Mouse (Mus musculus) neural tube, embryonic 10.5 days (tissue): ENCODE data around the gene Cdr2l.
A peak's percentile ranks its signal among the peaks of the same experiment; 100 is the strongest.
"Not testable (repeated sequence)": the region's sequence is repeated elsewhere in the genome, so short reads cannot be mapped to it uniquely, and the experiment has no call there.

Experiments
- DNase-seq: peaks from one replicate; pipeline ENCODE4 v3.0.0-alpha.2; 2017; ENCODE audit warnings: low spot score; ENCODE audit errors: extremely low spot score

Gene Cdr2l

GRCm38 (mm10) chr11:115370368-115370767 lies 11.3 kb upstream of the Cdr2l start:
- no peak for DNase-seq

GRCm38 (mm10) chr11:115371354-115371753 lies 10.4 kb upstream of the Cdr2l start:
- no peak for DNase-seq

DNA sequence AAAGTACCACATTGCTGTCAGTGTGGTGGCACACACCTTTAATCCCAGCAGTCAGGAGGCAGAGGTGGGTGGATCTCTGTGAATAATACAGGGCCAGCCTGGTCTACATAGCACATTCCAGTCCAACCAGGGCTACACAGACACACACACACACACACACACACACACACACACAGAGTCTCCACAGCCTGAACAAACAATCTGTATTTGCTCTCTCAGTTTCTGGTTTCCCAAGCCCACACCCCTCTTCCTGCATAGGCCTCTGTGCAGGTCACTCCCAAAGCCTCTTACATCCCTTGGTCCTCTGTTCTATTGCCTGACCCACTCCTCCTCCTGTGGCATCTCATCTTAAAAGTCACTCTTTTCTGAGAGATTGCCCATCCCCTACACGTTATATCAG lies 9.7 kb upstream of the Cdr2l start:
- no peak for DNase-seq

GRCm38 (mm10) chr11:115372737-115373136 lies 9.0 kb upstream of the Cdr2l start:
- no peak for DNase-seq

DNA sequence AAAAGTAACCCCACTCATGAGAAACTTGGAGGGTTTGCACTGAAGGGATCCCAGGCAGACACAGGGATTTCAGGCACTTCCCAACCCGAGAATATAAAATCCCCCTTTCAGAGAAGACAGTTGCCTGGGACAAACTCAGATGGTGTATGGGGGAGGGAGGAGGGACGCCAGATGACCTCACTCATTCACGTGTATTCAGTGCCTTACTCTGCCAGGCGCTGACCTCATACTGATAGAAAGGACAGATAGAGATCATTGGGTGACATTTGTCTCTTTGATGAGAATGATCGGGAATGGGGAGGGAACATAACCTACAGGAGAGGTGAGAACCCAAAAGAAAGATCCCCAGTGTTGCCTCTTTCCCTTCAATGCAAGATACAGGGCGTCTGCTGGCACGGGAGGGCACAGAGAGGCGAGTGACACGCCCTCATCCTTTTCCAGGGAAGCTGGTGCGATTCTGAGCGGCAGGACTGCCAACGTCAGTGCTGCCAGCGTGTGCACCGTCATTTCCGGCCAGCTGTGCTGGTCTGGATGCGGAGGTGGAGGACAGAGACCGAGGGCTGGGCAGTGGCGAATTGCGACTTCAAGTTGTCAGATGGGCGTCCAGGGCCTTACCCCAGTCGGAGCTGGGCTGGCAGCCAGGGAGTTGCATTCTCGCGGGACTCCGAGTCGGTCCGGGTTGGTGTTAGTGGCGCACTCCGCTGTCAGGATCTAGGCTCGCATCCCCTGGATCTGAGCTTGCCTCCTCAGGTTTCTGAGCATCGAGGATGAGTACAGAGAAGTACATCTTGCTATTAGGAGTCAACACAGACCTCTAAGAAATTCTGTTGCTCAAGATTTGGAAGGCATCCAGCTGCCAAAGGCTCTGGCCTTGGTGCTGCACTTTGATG lies 7.7 kb upstream of the Cdr2l start:
- peak; percentile 39 for DNase-seq

- DNase-seq, result no peak
Observed at GRCm38 (mm10) chr11:115374695-115375425, 6.9 kb upstream of the Cdr2l start.

- DNase-seq, result no peak
Observed at GRCm38 (mm10) chr11:115376722-115377121, 5.0 kb upstream of the Cdr2l start.

- no peak for DNase-seq
Observed at GRCm38 (mm10) chr11:115377254-115377653, 4.5 kb upstream of the Cdr2l start.

DNA sequence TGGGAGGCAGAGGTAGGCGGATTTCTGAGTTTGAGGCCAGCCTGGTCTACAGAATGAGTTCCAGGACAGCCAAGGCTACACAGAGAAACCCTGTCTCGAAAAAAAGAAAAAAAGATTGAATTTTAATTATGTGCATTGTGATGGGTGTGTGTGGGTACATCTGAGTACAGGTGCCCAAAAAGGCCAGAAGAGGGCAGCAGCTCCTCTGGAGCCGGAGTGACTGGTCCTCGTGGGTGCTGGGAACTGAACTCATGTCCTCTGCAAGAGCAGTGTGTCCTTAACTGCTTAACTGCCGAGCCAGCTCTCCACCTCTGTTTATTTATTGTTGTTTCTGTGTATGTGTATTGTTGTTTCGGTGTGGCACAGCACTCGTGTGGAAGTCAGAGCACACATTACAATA lies 3.9 kb upstream of the Cdr2l start:
- no peak for DNase-seq

DNA sequence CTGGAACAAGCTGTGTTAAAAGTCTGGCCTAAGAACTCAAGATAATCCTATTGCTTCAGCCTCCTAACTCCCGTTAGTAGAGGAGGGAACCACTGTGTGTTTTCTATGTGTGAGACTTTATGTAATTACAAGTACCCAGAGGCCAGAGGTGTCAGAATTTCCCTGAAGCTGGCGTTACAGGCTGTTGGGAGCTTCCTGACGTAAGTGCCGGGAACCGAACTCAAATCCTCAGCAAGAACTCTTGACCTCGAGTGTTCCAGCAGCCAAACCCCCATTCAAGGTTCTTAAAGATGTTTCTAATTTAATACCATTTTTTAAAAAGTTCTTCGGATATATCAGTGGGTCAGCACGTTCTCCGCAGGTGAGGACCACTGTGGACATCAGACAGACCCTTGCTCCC lies 440 bp upstream of the Cdr2l start:
- DNase-seq, result no peak

DNA sequence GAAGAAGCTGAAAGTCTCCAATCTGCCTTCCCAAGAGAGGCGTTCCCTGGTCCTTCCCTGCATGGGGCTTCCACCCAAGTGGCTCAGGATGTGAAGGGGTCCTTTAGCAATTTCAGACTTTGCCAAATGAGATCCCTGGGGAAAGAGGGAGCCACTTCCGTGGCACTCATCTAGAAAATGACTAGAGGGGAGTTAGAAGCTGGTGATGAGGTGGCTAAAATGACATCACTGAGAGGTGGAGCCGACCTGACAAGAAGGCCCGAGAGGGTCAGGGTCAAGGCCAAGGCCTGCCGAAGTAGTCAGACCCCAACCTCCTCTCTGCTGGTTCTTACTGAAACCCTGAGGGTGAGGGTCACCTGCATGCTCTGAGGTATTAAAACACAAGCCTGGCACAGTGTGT lies 1.2 kb downstream of the Cdr2l start:
- DNase-seq, result no peak

DNA sequence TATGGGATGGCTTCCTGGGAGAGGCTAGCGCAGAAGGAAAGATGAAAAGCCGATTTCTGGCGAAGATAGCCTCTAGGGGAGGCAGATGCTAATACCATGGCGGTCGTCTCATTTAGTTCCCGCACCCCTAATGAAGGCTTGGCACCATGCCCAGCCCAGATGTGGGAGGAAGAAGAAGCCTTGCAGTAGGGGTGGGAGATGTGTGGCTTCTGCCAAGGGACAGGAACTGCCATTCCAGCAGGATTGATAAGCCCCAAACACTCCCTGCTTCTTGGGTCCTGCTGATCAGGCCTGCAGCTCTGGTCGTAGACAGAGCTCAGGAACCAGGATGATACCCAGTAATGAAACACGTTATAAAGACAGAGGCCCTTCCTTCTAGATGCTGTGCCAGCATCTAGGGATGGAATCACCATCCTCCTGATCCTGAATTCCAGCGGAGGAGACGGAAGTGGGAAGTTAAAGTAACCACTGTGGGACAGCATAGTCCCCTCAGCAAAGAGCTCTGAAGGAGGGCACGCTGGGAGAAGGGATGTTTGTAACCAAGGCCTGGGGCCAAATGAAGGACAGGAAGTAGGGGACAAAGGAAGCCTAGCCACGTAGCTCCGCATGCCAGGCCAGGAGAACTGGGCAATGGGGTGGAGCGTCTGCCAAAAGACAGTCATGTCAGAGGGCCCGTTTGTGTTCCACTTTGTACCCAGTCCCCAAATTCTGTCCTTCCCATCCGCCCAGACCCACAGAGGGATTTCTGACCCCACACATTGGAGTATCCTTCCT lies 2.2 kb downstream of the Cdr2l start:
- no peak for DNase-seq

- DNase-seq, result no peak
Observed at GRCm38 (mm10) chr11:115384587-115384986, 2.9 kb downstream of the Cdr2l start.

- DNase-seq, result not testable (repeated sequence)
Observed at GRCm38 (mm10) chr11:115386859-115387258, 5.1 kb downstream of the Cdr2l start.

- DNase-seq, result no peak
Observed at GRCm38 (mm10) chr11:115391358-115391757, 9.6 kb downstream of the Cdr2l start.

DNA sequence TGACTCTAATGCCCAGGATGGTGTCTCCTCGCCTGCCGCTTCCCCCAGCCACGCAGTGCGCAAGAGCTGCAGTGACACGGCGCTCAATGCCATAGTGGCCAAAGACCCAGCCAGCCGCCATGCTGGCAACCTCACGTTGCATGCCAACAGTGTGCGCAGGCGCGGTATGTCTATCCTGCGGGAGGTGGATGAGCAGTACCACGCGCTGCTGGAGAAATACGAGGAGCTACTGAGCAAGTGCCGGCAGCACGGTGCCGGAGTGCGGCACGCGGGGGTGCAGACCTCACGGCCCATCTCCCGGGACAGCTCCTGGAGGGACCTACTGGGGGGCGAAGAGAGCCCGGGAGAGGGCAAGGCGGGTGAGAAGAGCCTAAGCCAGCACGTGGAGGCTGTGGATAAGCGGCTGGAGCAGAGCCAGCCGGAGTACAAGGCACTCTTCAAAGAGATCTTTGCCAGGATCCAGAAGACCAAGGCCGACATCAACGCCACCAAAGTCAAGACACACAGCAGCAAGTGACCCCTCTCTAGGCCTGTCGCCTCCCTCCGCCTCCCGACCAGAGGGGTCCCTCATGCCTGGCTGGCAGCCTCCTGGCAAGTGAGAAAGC lies 12.1 kb downstream of the Cdr2l start:
- no peak for DNase-seq

- no peak for DNase-seq
Observed at GRCm38 (mm10) chr11:115398085-115398484, 16.4 kb downstream of the Cdr2l start.

DNA sequence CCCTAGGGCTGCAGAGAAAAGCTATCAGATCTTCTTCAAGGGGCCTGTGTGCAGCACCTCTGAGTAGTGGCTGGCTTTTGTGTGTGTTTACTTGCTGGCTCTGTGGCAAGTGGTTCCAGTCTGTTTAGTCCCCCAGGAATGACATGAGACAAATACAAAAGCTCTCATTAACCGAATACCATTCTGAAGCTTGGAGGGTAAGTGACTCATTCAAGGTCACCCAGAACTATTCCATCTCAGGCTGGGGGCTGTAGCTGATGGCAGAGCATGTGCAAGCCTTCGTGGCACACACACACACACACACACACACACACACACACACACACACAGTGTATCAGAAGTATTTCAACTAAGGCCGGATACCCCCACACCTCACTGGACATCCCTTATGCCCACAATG lies 18.4 kb downstream of the Cdr2l start:
- DNase-seq, result no peak

GRCm38 (mm10) chr11:115400630-115401391 lies 19.1 kb downstream of the Cdr2l start:
- no peak for DNase-seq

DNA sequence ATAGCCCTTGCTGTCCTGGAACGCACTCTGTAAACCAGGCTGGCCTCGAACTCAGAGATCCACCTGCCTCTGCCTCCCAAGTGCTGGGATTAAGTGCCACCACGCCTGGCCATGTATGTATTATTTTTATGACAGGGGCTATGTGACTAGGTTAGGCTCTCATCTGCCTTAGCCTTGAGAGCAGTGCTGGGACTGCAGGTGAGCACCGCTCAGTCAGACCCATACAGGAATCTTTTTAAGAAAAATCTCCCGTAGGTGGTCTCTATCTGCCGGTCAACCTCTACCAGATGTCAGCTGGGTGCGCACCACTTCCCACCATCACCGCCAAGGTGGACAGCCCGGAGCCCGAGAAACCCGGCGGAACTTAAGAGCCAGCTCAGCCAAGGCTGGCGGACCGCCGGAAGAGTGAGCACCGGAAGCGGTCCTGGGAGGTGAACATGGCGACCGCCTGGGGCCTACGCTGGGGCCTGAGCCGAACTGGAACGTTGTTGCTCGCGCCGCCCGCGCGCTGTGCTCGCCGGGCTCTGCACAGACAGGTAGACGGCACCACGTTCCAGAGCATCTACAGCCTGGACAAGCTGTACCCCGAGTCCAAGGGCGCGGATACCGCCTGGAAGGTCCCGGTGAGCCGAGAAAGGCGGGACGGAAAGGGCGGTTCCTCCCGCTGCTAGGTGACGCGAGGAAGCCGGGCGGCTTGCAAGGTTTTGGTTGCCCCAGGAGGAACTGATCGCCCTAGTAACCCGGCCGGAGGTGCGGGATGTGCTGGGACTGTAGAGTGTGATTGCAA lies 21.8 kb downstream of the Cdr2l start, which contains the start of gene Mrpl58:
Mrpl58 (plus strand) TSS at position 415 of the 787 bp plus-strand sequence.
- DNase-seq, result peak; percentile 90
